Mouse (Mus musculus): ENCODE results near the gene Ttc34. TPM values are rescaled to one million over a fixed set of nuclear protein-coding genes. Genes with fewer than 3 reads are reported as not detected.

Gene Ttc34
- polyA plus RNA-seq, 1 experiment from 2014 or later, result 0.27 TPM

- no peak overlapping the region for H3K4me2 ChIP-seq (replicated peaks)
- no peaks in the 10 kb centered on the region for H3K9me3 ChIP-seq
- no peaks in the 10 kb centered on the region for H3K36me3 ChIP-seq
- no peak overlapping the region for H3K9ac ChIP-seq
- H3K27me3 ChIP-seq, result peaks cover 16% of the 10 kb centered on the region; the same call in 1 of the 2 replicates
- H3K4me3 ChIP-seq, result no peak overlapping the region
- no peak for ATAC-seq (ENCODE audit: low FRiP score, low read depth)
- H3K27ac ChIP-seq, result no peak overlapping the region
- WGBS, result 85% methylated on average over 6 of the region's 6 CpGs
- peaks cover 6% of the 10 kb centered on the region; the same call in 1 of the 2 replicates for H3K4me1 ChIP-seq
These were observed 43.5 kb downstream of the Ttc34 start for GRCm38 (mm10) chr4:154880730-154881129.

GRCm38 (mm10) chr4:154882014-154882659 is 44.9 kb downstream of the Ttc34 start:
- Histone ChIP-seq H3K9me3 (no peaks in the 10 kb centered on the region), H3K36me3 (no peaks in the 10 kb centered on the region), H3K27me3 (peaks cover 7% of the 10 kb centered on the region; the same call in 1 of the 2 replicates), H3K4me2 (replicated peaks) (no peak overlapping the region), H3K4me3 (no peak overlapping the region), H3K4me1 (peaks cover 6% of the 10 kb centered on the region; the same call in 1 of the 2 replicates), H3K9ac (no peak overlapping the region), H3K27ac (no peak overlapping the region)
- 19% methylated on average over 14 of the region's 14 CpGs for WGBS
- no peak for ATAC-seq (ENCODE audit: low FRiP score, low read depth)

- no peaks in the 10 kb centered on the region for H3K4me1 ChIP-seq
- H3K9me3 ChIP-seq, result no peaks in the 10 kb centered on the region
- H3K4me3 ChIP-seq, result no peak overlapping the region
- WGBS, result 84% methylated on average over 11 of the region's 11 CpGs
- no peaks in the 10 kb centered on the region for H3K36me3 ChIP-seq
- H3K4me2 ChIP-seq (replicated peaks), result no peak overlapping the region
- no peak overlapping the region for H3K27ac ChIP-seq
- H3K27me3 ChIP-seq, result peaks cover 7% of the 10 kb centered on the region; the same call in 1 of the 2 replicates
- no peak overlapping the region for H3K9ac ChIP-seq
- ATAC-seq (ENCODE audit: low FRiP score, low read depth), result no peak
These were observed 48.2 kb downstream of the Ttc34 start for GRCm38 (mm10) chr4:154885416-154885815.

GRCm38 (mm10) chr4:154886876-154887592 is 49.8 kb downstream of the Ttc34 start:
- Histone ChIP-seq H3K36me3 (no peaks in the 10 kb centered on the region), H3K27ac (no peak overlapping the region), H3K27me3 (peaks cover 4% of the 10 kb centered on the region; the same call in 1 of the 2 replicates), H3K4me2 (replicated peaks) (no peak overlapping the region), H3K9ac (no peak overlapping the region), H3K4me3 (no peak overlapping the region), H3K4me1 (no peaks in the 10 kb centered on the region), H3K9me3 (no peaks in the 10 kb centered on the region)
- peak; percentile 25; the same call in 1 of the 2 replicates for ATAC-seq (ENCODE audit: low FRiP score, low read depth)
- 66% methylated on average over 13 of the region's 13 CpGs for WGBS

- Histone ChIP-seq H3K27ac (no peak overlapping the region), H3K4me2 (replicated peaks) (no peak overlapping the region), H3K27me3 (peaks cover 4% of the 10 kb centered on the region; the same call in 1 of the 2 replicates), H3K36me3 (no peaks in the 10 kb centered on the region), H3K9me3 (no peaks in the 10 kb centered on the region), H3K4me3 (no peak overlapping the region), H3K4me1 (no peaks in the 10 kb centered on the region), H3K9ac (no peak overlapping the region)
- 79% methylated on average over 15 of the region's 15 CpGs for WGBS
- no peak for ATAC-seq (ENCODE audit: low FRiP score, low read depth)
These were observed 50.5 kb downstream of the Ttc34 start for GRCm38 (mm10) chr4:154887593-154888250.

- Histone ChIP-seq H3K4me3 (no peak overlapping the region), H3K27ac (no peak overlapping the region), H3K4me2 (replicated peaks) (no peak overlapping the region), H3K4me1 (no peaks in the 10 kb centered on the region), H3K9me3 (no peaks in the 10 kb centered on the region), H3K27me3 (peaks cover 5% of the 10 kb centered on the region; the same call in 1 of the 2 replicates), H3K9ac (no peak overlapping the region), H3K36me3 (peaks cover 2% of the 10 kb centered on the region)
- 91% methylated on average over 14 of the region's 14 CpGs for WGBS
- ATAC-seq (ENCODE audit: low FRiP score, low read depth), result no peak
These were observed 53.6 kb downstream of the Ttc34 start for GRCm38 (mm10) chr4:154890887-154891286.

- Histone ChIP-seq H3K4me2 (replicated peaks) (no peak overlapping the region), H3K4me1 (peaks cover 18% of the 10 kb centered on the region), H3K36me3 (peaks cover 10% of the 10 kb centered on the region), H3K4me3 (no peak overlapping the region), H3K9me3 (no peaks in the 10 kb centered on the region), H3K27me3 (peaks cover 5% of the 10 kb centered on the region; the same call in 1 of the 2 replicates), H3K9ac (no peak overlapping the region), H3K27ac (no peak overlapping the region)
- no peak for ATAC-seq (ENCODE audit: low FRiP score, low read depth)
- 79% methylated on average over 5 of the region's 5 CpGs for WGBS
These were observed 58.3 kb downstream of the Ttc34 start for GRCm38 (mm10) chr4:154895549-154895948.

GRCm38 (mm10) chr4:154897676-154898465 is 60.6 kb downstream of the Ttc34 start:
- Histone ChIP-seq H3K4me2 (replicated peaks) (peak overlapping the region; percentile 95), H3K27ac (no peak overlapping the region), H3K4me3 (peak overlapping the region; percentile 62), H3K4me1 (peaks cover 18% of the 10 kb centered on the region), H3K27me3 (peaks cover 5% of the 10 kb centered on the region; the same call in 1 of the 2 replicates), H3K36me3 (peaks cover 10% of the 10 kb centered on the region), H3K9me3 (no peaks in the 10 kb centered on the region), H3K9ac (peak overlapping the region; percentile 79)
- ATAC-seq (ENCODE audit: low FRiP score, low read depth), result no peak
- WGBS, result 65% methylated on average over 6 of the region's 6 CpGs

GRCm38 (mm10) chr4:154898506-154899446 is 61.5 kb downstream of the Ttc34 start, which contains the start of gene Fam213b:
Gene Fam213b, minus strand, starts transcription at chr4:154899135.
- ATAC-seq (ENCODE audit: low FRiP score, low read depth), result peak; percentile 97
- 2% methylated on average over 43 of the region's 43 CpGs for WGBS

GRCm38 (mm10) chr4:154902371-154902770 is 65.1 kb downstream of the Ttc34 start:
- no peak for ATAC-seq (ENCODE audit: low FRiP score, low read depth)
- H3K4me3 ChIP-seq, result no peak overlapping the region
- 90% methylated on average over 2 of the region's 2 CpGs for WGBS
- no peak overlapping the region for H3K9ac ChIP-seq
- H3K36me3 ChIP-seq, result no peaks in the 10 kb centered on the region
- no peak overlapping the region for H3K27ac ChIP-seq
- H3K4me1 ChIP-seq, result peaks cover 19% of the 10 kb centered on the region
- no peaks in the 10 kb centered on the region for H3K9me3 ChIP-seq
- H3K27me3 ChIP-seq, result no peaks in the 10 kb centered on the region
- no peak overlapping the region for H3K4me2 ChIP-seq (replicated peaks)

More at GRCm38 (mm10) chr4:154898506-154899446, 61.5 kb downstream of the Ttc34 start, which contains the start of gene Fam213b:
- peaks cover 10% of the 10 kb centered on the region for H3K36me3 ChIP-seq
- no peaks in the 10 kb centered on the region for H3K9me3 ChIP-seq
- peaks cover 5% of the 10 kb centered on the region; the same call in 1 of the 2 replicates for H3K27me3 ChIP-seq
- peak within 1 kb of the TSS; percentile 79 for H3K9ac ChIP-seq
- peaks cover 18% of the 10 kb centered on the region for H3K4me1 ChIP-seq
- peak within 1 kb of the TSS; percentile 62 for H3K4me3 ChIP-seq
- peak within 1 kb of the TSS; percentile 95 for H3K4me2 ChIP-seq (replicated peaks)
- peak within 1 kb of the TSS; percentile 55; the same call in 1 of the 2 replicates for H3K27ac ChIP-seq

All from limb, embryonic 13.5 days (tissue).